Mouse (Mus musculus) MEL (cell line): ENCODE results near the gene Pidd1. TPM values are rescaled to one million over a fixed set of nuclear protein-coding genes. Genes with fewer than 3 reads are reported as not detected.

Source experiments
- DNase-seq: peaks from one replicate; pipeline ENCODE4 v3.0.0; 2011; ENCODE audit warnings: low read depth, low spot score
- H3K27ac ChIP-seq: 2 replicates; pipeline ENCODE4 v1.5.1; 2012; ENCODE audit warnings: low read depth, mild to moderate bottlenecking, control low read depth, low read length, moderate library complexity; ENCODE audit not compliant: control insufficient read depth
- H3K27me3 ChIP-seq, 2 experiments: fragments of 150-350 bp in 1 of 2; sonication (generic) in 1 of 2; 2 replicates each; pipeline ENCODE4 v1.6.1; 2012; ENCODE audit warnings: low read length in 2 of 2, mild to moderate bottlenecking in 2 of 2, improper control_type of control experiment in 1 of 2, moderate library complexity in 1 of 2; ENCODE audit not compliant: insufficient read depth in 2 of 2, control insufficient read depth in 1 of 2
- H3K36me3 ChIP-seq, 2 experiments: 2 replicates each; pipeline ENCODE4 v1.6.1; 2012 to 2014; ENCODE audit warnings: low read length in 2 of 2, improper control_type of control experiment in 1 of 2, inconsistent platforms in 1 of 2, mild to moderate bottlenecking in 1 of 2; ENCODE audit not compliant: insufficient read depth in 2 of 2, control insufficient read depth in 1 of 2
- H3K4me1 ChIP-seq, 2 experiments: fragments of 150-350 bp in 1 of 2; sonication (generic) in 1 of 2; 2 replicates each; pipeline ENCODE4 v1.6.1; 2012; ENCODE audit warnings: low read length in 2 of 2, improper control_type of control experiment in 1 of 2, mild to moderate bottlenecking in 1 of 2; ENCODE audit not compliant: insufficient read depth in 2 of 2, control insufficient read depth in 1 of 2
- H3K4me3 ChIP-seq, 2 experiments: fragments of 150-350 bp in 1 of 2; sonication (generic) in 1 of 2; 2 replicates each; pipeline ENCODE4 v1.5.1; 2012; ENCODE audit warnings: low read depth in 2 of 2, low read length in 2 of 2, mild to moderate bottlenecking in 2 of 2, moderate library complexity in 2 of 2, control low read depth in 1 of 2, improper control_type of control experiment in 1 of 2; ENCODE audit not compliant: control insufficient read depth in 1 of 2, insufficient read depth in 1 of 2
- H3K79me2 ChIP-seq: 2 replicates; pipeline ENCODE4 v1.6.1; 2012; ENCODE audit warnings: mild to moderate bottlenecking, low read length, moderate library complexity; ENCODE audit not compliant: control insufficient read depth, poor library complexity, insufficient read depth
- H3K9ac ChIP-seq: 2 replicates; pipeline ENCODE4 v1.6.1; 2012; ENCODE audit warnings: low read depth, mild to moderate bottlenecking, control low read depth, low read length, moderate library complexity; ENCODE audit not compliant: control insufficient read depth, poor library complexity, severe bottlenecking
- H3K9me3 ChIP-seq: fragments of 150-350 bp; sonication (generic); replicated peaks from 2 replicates; pipeline ENCODE4 v1.6.1; 2012; ENCODE audit warnings: mild to moderate bottlenecking, low read length, improper control_type of control experiment, moderate library complexity; ENCODE audit not compliant: insufficient read depth
- BHLHE40 ChIP-seq: IDR thresholded peaks from 2 replicates; pipeline ENCODE4 v1.6.1; 2012; ENCODE audit warnings: low read depth, mild to moderate bottlenecking, inconsistent platforms, low read length, improper control_type of control experiment, borderline replicate concordance
- CHD1 ChIP-seq: IDR thresholded peaks from 2 replicates; pipeline ENCODE4 v1.6.1; 2012; ENCODE audit warnings: low read depth, mild to moderate bottlenecking, inconsistent platforms, low read length, improper control_type of control experiment
- E2F4 ChIP-seq: IDR thresholded peaks from 2 replicates; pipeline ENCODE4 v1.6.1; 2011; ENCODE audit warnings: low read depth, low read length, improper control_type of control experiment, borderline replicate concordance
- EP300 ChIP-seq, 2 experiments: IDR thresholded peaks; 2 replicates each; pipeline ENCODE4 v1.6.1; 2011; ENCODE audit warnings: improper control_type of control experiment in 2 of 2, low read length in 2 of 2, low read depth in 1 of 2, mild to moderate bottlenecking in 1 of 2
- ETS1 ChIP-seq: IDR thresholded peaks from 2 replicates; pipeline ENCODE4 v1.6.1; 2012; ENCODE audit warnings: low read depth, mild to moderate bottlenecking, inconsistent platforms, low read length, improper control_type of control experiment, moderate library complexity
- GABPA ChIP-seq: IDR thresholded peaks from 2 replicates; pipeline ENCODE4 v1.6.1; 2012; ENCODE audit warnings: low read depth, mild to moderate bottlenecking, inconsistent platforms, low read length, improper control_type of control experiment, moderate library complexity
- GATA1 ChIP-seq: IDR thresholded peaks from 2 replicates; pipeline ENCODE4 v1.6.1; 2011; ENCODE audit warnings: low read depth, low read length, improper control_type of control experiment
- HCFC1 ChIP-seq: IDR thresholded peaks from 2 replicates; pipeline ENCODE4 v1.6.1; 2012; ENCODE audit warnings: low read depth, mild to moderate bottlenecking, inconsistent platforms, low read length, improper control_type of control experiment, moderate library complexity
- JUND ChIP-seq: IDR thresholded peaks from 2 replicates; pipeline ENCODE4 v1.6.1; 2011; ENCODE audit warnings: low read depth, mild to moderate bottlenecking, improper control_type of control experiment, low read length
- KAT2A ChIP-seq: conservative IDR thresholded peaks from 2 replicates; pipeline ENCODE4 v1.6.1; 2012; ENCODE audit warnings: low read depth, low read length, improper control_type of control experiment, inconsistent platforms
- MAFK ChIP-seq: IDR thresholded peaks from 2 replicates; pipeline ENCODE4 v1.6.1; 2011; ENCODE audit warnings: low read depth, mild to moderate bottlenecking, low read length, improper control_type of control experiment, borderline replicate concordance
- MAX ChIP-seq: IDR thresholded peaks from 2 replicates; pipeline ENCODE4 v1.6.1; 2011; ENCODE audit warnings: low read length, improper control_type of control experiment
- MAZ ChIP-seq: IDR thresholded peaks from 2 replicates; pipeline ENCODE4 v1.6.1; 2012; ENCODE audit warnings: low read depth, mild to moderate bottlenecking, inconsistent platforms, low read length, improper control_type of control experiment
- MEF2A ChIP-seq: IDR thresholded peaks from 2 replicates; pipeline ENCODE4 v1.6.1; 2014; ENCODE audit warnings: low read depth, mild to moderate bottlenecking, inconsistent platforms, low read length, improper control_type of control experiment; ENCODE audit not compliant: poor library complexity, insufficient replicate concordance, severe bottlenecking; ENCODE audit errors: extremely low read depth
- MXI1 ChIP-seq: IDR thresholded peaks from 2 replicates; pipeline ENCODE4 v1.6.1; 2011; ENCODE audit warnings: mild to moderate bottlenecking, low read depth, low read length, improper control_type of control experiment
- MYB ChIP-seq: IDR thresholded peaks from 2 replicates; pipeline ENCODE4 v1.6.1; 2011; ENCODE audit warnings: mild to moderate bottlenecking, low read depth, low read length, improper control_type of control experiment
- NELFE ChIP-seq: IDR thresholded peaks from 2 replicates; pipeline ENCODE4 v1.6.1; 2011; ENCODE audit warnings: low read depth, low read length, improper control_type of control experiment
- POLR2AphosphoS2 ChIP-seq: IDR thresholded peaks from 2 replicates; pipeline ENCODE4 v1.6.1; 2011; ENCODE audit warnings: low read length, improper control_type of control experiment
- RAD21 ChIP-seq: IDR thresholded peaks from 2 replicates; pipeline ENCODE4 v1.6.1; 2011; ENCODE audit warnings: mild to moderate bottlenecking, low read depth, low read length, improper control_type of control experiment
- RCOR1 ChIP-seq: IDR thresholded peaks from 2 replicates; pipeline ENCODE4 v1.6.1; 2012; ENCODE audit warnings: low read depth, mild to moderate bottlenecking, inconsistent platforms, low read length, improper control_type of control experiment
- SIN3A ChIP-seq: IDR thresholded peaks from 2 replicates; pipeline ENCODE4 v1.6.1; 2012; ENCODE audit warnings: low read length, improper control_type of control experiment, inconsistent platforms
- TCF12 ChIP-seq: IDR thresholded peaks from 2 replicates; pipeline ENCODE4 v1.6.1; 2014; ENCODE audit warnings: low read depth, mild to moderate bottlenecking, inconsistent platforms, low read length, improper control_type of control experiment, moderate library complexity
- UBTF ChIP-seq: IDR thresholded peaks from 2 replicates; pipeline ENCODE4 v1.6.1; 2012; ENCODE audit warnings: low read depth, mild to moderate bottlenecking, inconsistent platforms, low read length, improper control_type of control experiment, moderate library complexity, borderline replicate concordance; ENCODE audit not compliant: insufficient read depth
- USF1 ChIP-seq: IDR thresholded peaks from 2 replicates; pipeline ENCODE4 v1.6.1; 2014; ENCODE audit warnings: low read depth, mild to moderate bottlenecking, inconsistent platforms, low read length, improper control_type of control experiment, moderate library complexity
- USF2 ChIP-seq, 2 experiments: IDR thresholded peaks; 2 replicates each; pipeline ENCODE4 v1.6.1; 2011 to 2012; ENCODE audit warnings: improper control_type of control experiment in 2 of 2, low read length in 2 of 2, borderline replicate concordance in 1 of 2, inconsistent platforms in 1 of 2, low read depth in 1 of 2, mild to moderate bottlenecking in 1 of 2; ENCODE audit not compliant: insufficient read depth in 1 of 2
- ZC3H11A ChIP-seq: IDR thresholded peaks from 2 replicates; pipeline ENCODE4 v1.6.1; 2012; ENCODE audit warnings: low read depth, mild to moderate bottlenecking, inconsistent platforms, low read length, improper control_type of control experiment
- ZKSCAN1 ChIP-seq: IDR thresholded peaks from 2 replicates; pipeline ENCODE4 v1.6.1; 2012; ENCODE audit warnings: low read depth, mild to moderate bottlenecking, inconsistent platforms, low read length, improper control_type of control experiment, moderate library complexity
- ZMIZ1 ChIP-seq: IDR thresholded peaks from 2 replicates; pipeline ENCODE4 v1.6.1; 2012; ENCODE audit warnings: low read depth, mild to moderate bottlenecking, inconsistent platforms, low read length, improper control_type of control experiment, moderate library complexity
- ZNF384 ChIP-seq: IDR thresholded peaks from 2 replicates; pipeline ENCODE4 v1.6.1; 2012; ENCODE audit warnings: low read depth, mild to moderate bottlenecking, inconsistent platforms, low read length, improper control_type of control experiment
- polyA plus RNA-seq, 2 experiments: library from polyadenylated mRNA; stranded (reverse) in 1 of 2; unstranded in 1 of 2; fragments of >175 nt in 1 of 2; fragments of >200 nt in 1 of 2; gene quantifications; 2 replicates each; pipeline versions ENCODE4 v1.2.1 to v1.2.4; 2012; ENCODE audit warnings: low replicate concordance in 2 of 2, low read depth in 1 of 2; ENCODE audit not compliant: insufficient read length in 2 of 2, insufficient read depth in 1 of 2, missing spikeins in 1 of 2
- total RNA-seq: library from RNA; depleted of rRNA; stranded (reverse); fragments of 300-350 nt; gene quantifications from 2 replicates; pipeline ENCODE4 v1.2.3, GENCODE M21; 2012

The Pidd1 gene
- total and polyA plus RNA-seq, 3 experiments, result 6.4 to 27.2 TPM; not detected in 1

GRCm38 (mm10) chr7:141432186-141432611 is 11.6 kb downstream of the Pidd1 start:
- Histone ChIP-seq H3K4me3 (no peak overlapping the region), H3K79me2 (peaks cover 26% of the 10 kb centered on the region), H3K36me3 (peaks cover 0 to 20% of the 10 kb centered on the region in 2 experiments; a peak in 2 of 4 replicates), H3K27ac (no peak overlapping the region), H3K27me3 (no peaks in the 10 kb centered on the region), H3K9me3 (no peaks in the 10 kb centered on the region), H3K9ac (no peak overlapping the region), H3K4me1 (peaks cover 4 to 22% of the 10 kb centered on the region in 2 experiments; a peak in 3 of 4 replicates)
- no peak for DNase-seq
- TF ChIP-seq MXI1 (no peak), ZNF384 (no peak), HCFC1 (no peak), MAX (no peak), USF1 (no peak), GATA1 (no peak), E2F4 (no peak), KAT2A (no peak), CHD1 (no peak), POLR2AphosphoS2 (no peak), RCOR1 (no peak), MAFK (no peak; the same call in 1 of the 2 replicates), NELFE (no peak), MAZ (no peak), BHLHE40 (no peak), USF2 (IDR thresholded peaks at IDR 0.05; ENCODE audit: borderline replicate concordance in 1 of 2, insufficient read depth in 1 of 2, low read depth in 1 of 2, low read length in 2 of 2) (no peak), UBTF (no peak), ZMIZ1 (no peak), MYB (no peak)

GRCm38 (mm10) chr7:141431434-141432185 is 12.2 kb downstream of the Pidd1 start:
- Histone ChIP-seq H3K4me1 (peaks cover 3 to 25% of the 10 kb centered on the region in 2 experiments; a peak in 3 of 4 replicates), H3K27me3 (no peaks in the 10 kb centered on the region), H3K9me3 (no peaks in the 10 kb centered on the region), H3K36me3 (peaks cover 0 to 20% of the 10 kb centered on the region in 2 experiments; a peak in 2 of 4 replicates), H3K9ac (no peak overlapping the region), H3K4me3 (no peak overlapping the region), H3K79me2 (peaks cover 20% of the 10 kb centered on the region), H3K27ac (no peak overlapping the region)
- DNase-seq, result no peak
- no peak for TF ChIP-seq ZNF384
- TF ChIP-seq MAX, result no peak
- no peak for TF ChIP-seq GABPA
- no peak for TF ChIP-seq USF2 (IDR thresholded peaks at IDR 0.05; ENCODE audit: borderline replicate concordance in 1 of 2, insufficient read depth in 1 of 2, low read depth in 1 of 2, low read length in 2 of 2)
- TF ChIP-seq TCF12, result no peak
- no peak for TF ChIP-seq RAD21
- TF ChIP-seq KAT2A, result no peak
- TF ChIP-seq JUND, result no peak
- TF ChIP-seq MEF2A, result no peak
- no peak for TF ChIP-seq ZMIZ1
- no peak for TF ChIP-seq MAFK
- no peak for TF ChIP-seq ZKSCAN1
- no peak for TF ChIP-seq MYB
- no peak for TF ChIP-seq POLR2AphosphoS2
- no peak for TF ChIP-seq ETS1
- no peak for TF ChIP-seq EP300 (IDR thresholded peaks at IDR 0.05; ENCODE audit: low read depth in 1 of 2, low read length in 2 of 2)
- TF ChIP-seq MAZ, result no peak
- TF ChIP-seq ZC3H11A, result no peak
- TF ChIP-seq SIN3A, result no peak
